Mouse (Mus musculus) kidney, postnatal 0 days (tissue): ENCODE results near the gene Gif. TPM values are rescaled to one million over a fixed set of nuclear protein-coding genes. Genes with fewer than 3 reads are reported as not detected.

ENCODE experiments used
- ATAC-seq: fragments of 200-750 bp; cut with Nextera tagmentation; replicated peaks from 2 replicates; pipeline ENCODE4 v1.8.0; 2017; ENCODE audit warnings: low read depth, moderate number of reproducible peaks, moderate TSS enrichment, moderate library complexity; ENCODE audit not compliant: low FRiP score
- DNase-seq: peaks from one replicate; pipeline ENCODE4 v3.0.0-alpha.2; 2016; ENCODE audit warnings: low spot score
- H3K27ac ChIP-seq: fragments of 300-500 bp; sonication (generic); 2 replicates; pipeline ENCODE4 v1.5.1; 2014; ENCODE audit warnings: mild to moderate bottlenecking
- H3K27me3 ChIP-seq: fragments of 300-500 bp; sonication (generic); 2 replicates; pipeline ENCODE4 v1.6.1; 2014; ENCODE audit warnings: low read length, mixed read lengths; ENCODE audit not compliant: insufficient read depth
- H3K36me3 ChIP-seq: fragments of 300-500 bp; sonication (generic); 2 replicates; pipeline ENCODE4 v1.6.1; 2014; ENCODE audit warnings: low read length, mixed read lengths; ENCODE audit not compliant: insufficient read depth
- H3K4me1 ChIP-seq: fragments of 300-500 bp; sonication (generic); replicated peaks from 2 replicates; pipeline ENCODE4 v1.6.1; 2014; ENCODE audit warnings: antibody characterized with exemption, low read length, mixed read lengths; ENCODE audit not compliant: insufficient read depth
- H3K4me2 ChIP-seq: fragments of 300-500 bp; sonication (generic); 2 replicates; pipeline ENCODE4 v1.6.1; 2014; ENCODE audit warnings: mild to moderate bottlenecking, low read length, moderate library complexity, mixed read lengths
- H3K4me3 ChIP-seq: fragments of 300-500 bp; sonication (generic); replicated peaks from 2 replicates; pipeline ENCODE4 v1.5.1; 2014; ENCODE audit warnings: low read depth, low read length
- H3K9ac ChIP-seq: fragments of 300-500 bp; sonication (generic); 2 replicates; pipeline ENCODE4 v1.6.1; 2014; ENCODE audit warnings: low read depth, low read length
- H3K9me3 ChIP-seq: fragments of 300-500 bp; sonication (generic); replicated peaks from 2 replicates; pipeline ENCODE4 v1.6.1; 2016; ENCODE audit warnings: low read length, inconsistent platforms, mixed read lengths
- CTCF ChIP-seq: IDR thresholded peaks from 2 replicates; pipeline ENCODE4 v1.5.1; 2016; ENCODE audit warnings: antibody characterized with exemption, low read depth, mild to moderate bottlenecking, moderate library complexity
- WGBS: fragments of 180-500 bp; shearing (Covaris S2); extraction: QIAGEN DNeasy Blood & Tissue Kit; methylation state at CpG from one replicate; pipeline ENCODE4 v1.1.7; 2014; 5-methylcytosine and 5-hydroxymethylcytosine counted together
- polyA plus RNA-seq: library from polyadenylated mRNA; unstranded; fragments of >200 nt; fragmentation: Nextera tagmentation; extraction: Ambion mirVana; gene quantifications from 2 replicates; pipeline ENCODE4 v1.2.1, GENCODE M21; 2015

Gif gene
- polyA plus RNA-seq, 1 experiment from 2014 or later, result not detected

- Histone ChIP-seq H3K9ac (no peak overlapping the region), H3K9me3 (no peaks in the 10 kb centered on the region), H3K27me3 (no peaks in the 10 kb centered on the region), H3K4me1 (no peaks in the 10 kb centered on the region), H3K4me3 (no peak overlapping the region), H3K27ac (no peak overlapping the region), H3K4me2 (no peak overlapping the region), H3K36me3 (no peaks in the 10 kb centered on the region)
- DNase-seq (no peak), ATAC-seq (no peak)
- 90% methylated on average over 5 of the region's 5 CpGs for WGBS
- no peak for TF ChIP-seq CTCF
Measured at GRCm38 (mm10) chr19:11727304-11727703, 20.1 kb upstream of the Gif start.

GRCm38 (mm10) chr19:11730278-11730677 lies 17.1 kb upstream of the Gif start:
- ATAC-seq (no peak), DNase-seq (no peak)
- Histone ChIP-seq H3K4me1 (no peaks in the 10 kb centered on the region), H3K4me3 (no peak overlapping the region), H3K36me3 (no peaks in the 10 kb centered on the region), H3K4me2 (no peak overlapping the region), H3K9ac (no peak overlapping the region), H3K9me3 (no peaks in the 10 kb centered on the region), H3K27me3 (no peaks in the 10 kb centered on the region), H3K27ac (no peak overlapping the region)
- WGBS, result 79% methylated on average over 1 of the region's 1 CpGs
- no peak for TF ChIP-seq CTCF

- no peak for ATAC-seq
- Histone ChIP-seq H3K27me3 (no peaks in the 10 kb centered on the region), H3K4me3 (no peak overlapping the region), H3K9me3 (no peaks in the 10 kb centered on the region), H3K4me2 (no peak overlapping the region), H3K4me1 (no peaks in the 10 kb centered on the region), H3K9ac (no peak overlapping the region), H3K27ac (no peak overlapping the region), H3K36me3 (no peaks in the 10 kb centered on the region)
- WGBS, result 40% methylated on average over 1 of the region's 1 CpGs
- DNase-seq, result no peak
- no peak for TF ChIP-seq CTCF
Measured at GRCm38 (mm10) chr19:11736455-11736854, 10.9 kb upstream of the Gif start.

GRCm38 (mm10) chr19:11745680-11746079 lies 1.7 kb upstream of the Gif start:
- no peak for TF ChIP-seq CTCF
- H3K9ac ChIP-seq, result no peak overlapping the region
- no peaks in the 10 kb centered on the region for H3K27me3 ChIP-seq
- no peaks in the 10 kb centered on the region for H3K9me3 ChIP-seq
- no peak overlapping the region for H3K27ac ChIP-seq
- H3K4me1 ChIP-seq, result no peaks in the 10 kb centered on the region
- H3K4me2 ChIP-seq, result no peak overlapping the region
- DNase-seq, result no peak
- no peaks in the 10 kb centered on the region for H3K36me3 ChIP-seq
- no peak overlapping the region for H3K4me3 ChIP-seq
- no peak for ATAC-seq

- peak; percentile 26; the same call in 1 of the 2 replicates for TF ChIP-seq CTCF
- Histone ChIP-seq H3K27me3 (no peaks in the 10 kb centered on the region), H3K36me3 (no peaks in the 10 kb centered on the region), H3K9ac (no peak overlapping the region), H3K9me3 (no peaks in the 10 kb centered on the region), H3K4me3 (no peak overlapping the region), H3K27ac (no peak overlapping the region), H3K4me1 (no peaks in the 10 kb centered on the region), H3K4me2 (no peak overlapping the region)
- WGBS, result 82% methylated on average over 3 of the region's 3 CpGs
- DNase-seq, result no peak
- ATAC-seq, result no peak
Measured at GRCm38 (mm10) chr19:11765059-11765458, 17.7 kb downstream of the Gif start.

- H3K27me3 ChIP-seq, result no peaks in the 10 kb centered on the region
- no peak overlapping the region for H3K9ac ChIP-seq
- H3K27ac ChIP-seq, result no peak overlapping the region
- TF ChIP-seq CTCF, result no peak
- H3K9me3 ChIP-seq, result no peaks in the 10 kb centered on the region
- 63% methylated on average over 4 of the region's 4 CpGs for WGBS
- no peaks in the 10 kb centered on the region for H3K36me3 ChIP-seq
- no peak for ATAC-seq
- H3K4me3 ChIP-seq, result no peak overlapping the region
- peaks cover 5% of the 10 kb centered on the region; the same call in 1 of the 2 replicates for H3K4me1 ChIP-seq
- DNase-seq, result no peak
- no peak overlapping the region for H3K4me2 ChIP-seq
Measured at GRCm38 (mm10) chr19:11766413-11766812, 19.1 kb downstream of the Gif start.

GRCm38 (mm10) chr19:11768163-11768562 lies 20.8 kb downstream of the Gif start:
- Histone ChIP-seq H3K27ac (no peak overlapping the region), H3K4me3 (no peak overlapping the region), H3K4me2 (no peak overlapping the region), H3K36me3 (no peaks in the 10 kb centered on the region), H3K9me3 (no peaks in the 10 kb centered on the region), H3K27me3 (no peaks in the 10 kb centered on the region), H3K4me1 (peaks cover 5% of the 10 kb centered on the region; the same call in 1 of the 2 replicates), H3K9ac (no peak overlapping the region)
- ATAC-seq (no peak), DNase-seq (peak; percentile 77)
- 12% methylated on average over 3 of the region's 3 CpGs for WGBS
- TF ChIP-seq CTCF, result peak; percentile 90
